Mouse (Mus musculus) ES-E14 (cell line): ENCODE results near the gene Mrpl18.

Experiments used
- CHD2 ChIP-seq: IDR thresholded peaks from 2 replicates; pipeline ENCODE4 v1.6.1; 2014; ENCODE audit warnings: mild to moderate bottlenecking, low read depth, low read length, inconsistent platforms
- HCFC1 ChIP-seq: IDR thresholded peaks from 2 replicates; pipeline ENCODE4 v1.6.1; 2012; ENCODE audit warnings: low read length, inconsistent platforms, borderline replicate concordance; ENCODE audit not compliant: insufficient read depth
- MAFK ChIP-seq: IDR thresholded peaks from 2 replicates; pipeline ENCODE4 v1.6.1; 2014; ENCODE audit warnings: mild to moderate bottlenecking, low read depth, low read length, inconsistent platforms; ENCODE audit not compliant: insufficient read depth
- ZC3H11A ChIP-seq: IDR thresholded peaks from 2 replicates; pipeline ENCODE4 v1.6.1; 2012; ENCODE audit warnings: low read depth, mild to moderate bottlenecking, inconsistent platforms, low read length, borderline replicate concordance
- ZNF384 ChIP-seq: IDR thresholded peaks from 2 replicates; pipeline ENCODE4 v1.6.1; 2012; ENCODE audit warnings: low read depth, low read length, inconsistent platforms

DNA sequence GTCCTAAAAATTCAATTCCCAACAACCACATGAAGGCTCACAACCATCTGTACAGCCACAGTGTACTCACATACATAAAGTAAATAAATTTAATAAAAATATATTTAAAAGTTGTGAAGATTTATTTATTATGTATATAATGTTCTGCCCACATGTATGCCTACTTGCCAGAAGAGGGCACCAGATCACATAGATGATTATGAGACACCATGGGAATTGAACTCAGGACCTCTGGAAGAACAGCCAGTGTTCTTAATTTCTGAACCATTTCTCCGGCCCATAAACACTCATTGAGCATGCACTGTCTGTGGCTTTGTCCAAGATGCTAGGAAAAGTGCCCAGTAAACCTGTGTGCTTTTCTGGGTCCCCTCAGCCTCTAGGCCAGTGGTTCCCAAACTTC lies 34.9 kb downstream of the Mrpl18 start:
- TF ChIP-seq MAFK (no peak), ZC3H11A (no peak), HCFC1 (no peak), CHD2 (no peak), ZNF384 (no peak)
